Mouse (Mus musculus) heart, postnatal 0 days (tissue): Measurements from ENCODE around the gene Ubfd1. TPM values are rescaled to one million over a fixed set of nuclear protein-coding genes. Genes with fewer than 3 reads are reported as not detected.

Experiments
- ATAC-seq: fragments of 200-750 bp; cut with Nextera tagmentation; 2 replicates; pipeline ENCODE4 v1.8.0; 2017; ENCODE audit warnings: low read depth, moderate number of reproducible peaks, moderate library complexity; ENCODE audit not compliant: insufficient read depth
- DNase-seq: peaks from one replicate; pipeline ENCODE4 v3.0.0-alpha.2; 2016; ENCODE audit warnings: low spot score
- H3K27ac ChIP-seq: fragments of 300-500 bp; sonication (generic); 2 replicates; pipeline ENCODE4 v1.5.1; 2014; ENCODE audit warnings: low read depth, mild to moderate bottlenecking
- H3K27me3 ChIP-seq: fragments of 300-500 bp; sonication (generic); 2 replicates; pipeline ENCODE4 v1.6.1; 2014; ENCODE audit warnings: low read length, mixed read lengths; ENCODE audit not compliant: control insufficient read depth, insufficient read depth
- H3K36me3 ChIP-seq: fragments of 300-500 bp; sonication (generic); replicated peaks from 2 replicates; pipeline ENCODE4 v1.6.1; 2014; ENCODE audit warnings: low read length, mixed read lengths; ENCODE audit not compliant: control insufficient read depth, insufficient read depth
- H3K4me1 ChIP-seq: fragments of 300-500 bp; sonication (generic); 2 replicates; pipeline ENCODE4 v1.6.1; 2014; ENCODE audit warnings: antibody characterized with exemption; ENCODE audit not compliant: control insufficient read depth, insufficient read depth
- H3K4me2 ChIP-seq: fragments of 300-500 bp; sonication (generic); 2 replicates; pipeline ENCODE4 v1.6.1; 2014; ENCODE audit warnings: low read depth, mild to moderate bottlenecking, low read length, moderate library complexity
- H3K4me3 ChIP-seq: fragments of 300-500 bp; sonication (generic); 2 replicates; pipeline ENCODE4 v1.5.1; 2014; ENCODE audit warnings: low read depth, low read length
- H3K9ac ChIP-seq: fragments of 300-500 bp; sonication (generic); replicated peaks from 2 replicates; pipeline ENCODE4 v1.6.1; 2014; ENCODE audit warnings: low read depth, low read length, mixed read lengths
- H3K9me3 ChIP-seq: fragments of 300-500 bp; sonication (generic); replicated peaks from 2 replicates; pipeline ENCODE4 v1.6.1; 2016; ENCODE audit warnings: low read length; ENCODE audit not compliant: control insufficient read depth
- CTCF ChIP-seq: IDR thresholded peaks from 2 replicates; pipeline ENCODE4 v1.5.1; 2016; ENCODE audit warnings: antibody characterized with exemption, control low read depth, low read depth
- EP300 ChIP-seq: IDR thresholded peaks from 2 replicates; pipeline ENCODE4 v1.6.1; 2016; ENCODE audit warnings: antibody characterized with exemption, low read depth
- WGBS: fragments of 180-500 bp; shearing (Covaris S2); extraction: QIAGEN DNeasy Blood & Tissue Kit; methylation state at CpG from one replicate; pipeline ENCODE4 v1.1.7; 2014; 5-methylcytosine and 5-hydroxymethylcytosine counted together
- polyA plus RNA-seq: library from polyadenylated mRNA; unstranded; fragments of >200 nt; fragmentation: Nextera tagmentation; extraction: Ambion mirVana; gene quantifications from 2 replicates; pipeline ENCODE4 v1.2.1, GENCODE M21; 2015
- total RNA-seq: library from RNA; depleted of rRNA; stranded (reverse); fragments of >200 nt; gene quantifications from 2 replicates; pipeline ENCODE4 v1.2.3, GENCODE M21; 2014; ENCODE audit warnings: low replicate concordance

The Ubfd1 gene
- total and polyA plus RNA-seq, 2 experiments from 2014 or later, result 22.6 to 65.5 TPM

DNA sequence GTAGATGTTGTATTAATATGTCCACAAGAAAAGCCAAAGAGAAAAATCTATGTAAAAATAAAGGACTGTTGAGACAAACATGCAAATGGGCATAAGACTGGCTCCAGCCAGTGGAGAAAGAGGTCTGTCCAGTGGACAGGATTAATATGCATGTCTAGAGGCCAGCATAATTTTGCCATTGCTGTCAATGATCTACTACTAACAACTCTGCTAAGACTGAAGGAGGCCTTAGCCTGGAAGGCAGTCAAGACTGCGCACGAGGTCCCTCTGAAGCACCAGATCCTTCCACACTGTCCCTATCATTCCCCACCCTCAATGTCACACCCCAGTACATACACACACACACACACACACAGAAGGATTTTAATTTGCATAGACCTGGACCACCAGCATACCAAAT, 44.8 kb upstream of the Ubfd1 start:
- Histone ChIP-seq H3K4me1 (peaks cover 16% of the 10 kb centered on the region), H3K4me2 (no peak overlapping the region), H3K27me3 (no peaks in the 10 kb centered on the region), H3K27ac (no peak overlapping the region), H3K36me3 (no peaks in the 10 kb centered on the region), H3K9ac (no peak overlapping the region), H3K4me3 (no peak overlapping the region), H3K9me3 (no peaks in the 10 kb centered on the region)
- no peak for DNase-seq
- no peak for ATAC-seq
- TF ChIP-seq CTCF (no peak), EP300 (no peak)
- 96% methylated on average over 2 of the region's 2 CpGs for WGBS

DNA sequence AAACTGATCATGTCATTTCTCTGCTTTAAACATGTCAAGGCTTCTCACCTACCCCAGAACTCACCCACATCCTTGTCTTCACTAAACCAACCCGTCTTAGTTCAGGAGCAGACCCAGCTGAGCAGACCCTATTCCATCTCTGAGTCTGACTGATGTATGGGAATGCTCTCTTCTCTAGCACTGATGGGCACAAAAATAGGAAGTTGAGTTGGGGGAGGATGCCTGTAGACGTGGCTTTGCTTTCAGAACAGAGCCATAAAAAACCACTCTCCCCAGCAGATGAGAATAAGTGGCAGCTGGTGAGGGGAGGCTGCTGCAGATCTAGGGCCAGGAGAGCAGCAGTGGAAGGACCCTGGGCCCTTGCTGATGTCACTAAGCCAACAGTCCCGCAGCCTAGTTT, 33.6 kb upstream of the Ubfd1 start:
- H3K4me2 ChIP-seq, result no peak overlapping the region
- 57% methylated on average over 3 of the region's 3 CpGs for WGBS
- no peak for ATAC-seq
- no peaks in the 10 kb centered on the region for H3K27me3 ChIP-seq
- no peak overlapping the region for H3K27ac ChIP-seq
- peaks cover 13% of the 10 kb centered on the region for H3K36me3 ChIP-seq
- H3K4me1 ChIP-seq, result no peaks in the 10 kb centered on the region
- no peak overlapping the region for H3K9ac ChIP-seq
- DNase-seq, result no peak
- TF ChIP-seq EP300 (no peak), CTCF (no peak)
- no peak overlapping the region for H3K4me3 ChIP-seq
- no peaks in the 10 kb centered on the region for H3K9me3 ChIP-seq

DNA sequence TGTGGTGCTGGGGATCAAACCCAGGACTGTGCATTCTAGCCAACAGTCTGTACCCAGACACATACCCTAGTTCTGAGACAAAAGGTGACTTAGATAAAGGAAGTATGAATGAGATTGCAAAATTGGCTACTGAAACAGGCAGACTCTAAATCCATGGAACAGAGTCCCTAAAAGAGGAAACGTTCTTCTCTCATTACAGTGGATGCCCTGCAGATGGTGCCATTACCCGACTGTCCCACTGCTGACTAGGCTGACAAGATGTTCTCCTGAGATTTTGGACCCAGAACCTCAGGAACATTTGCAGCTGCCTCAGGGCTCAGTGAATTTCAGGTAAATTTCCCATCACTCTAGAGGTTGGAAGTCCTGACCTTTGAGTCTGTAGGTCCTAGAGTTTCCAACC, 32.6 kb upstream of the Ubfd1 start:
- peak; percentile 63 for DNase-seq
- Histone ChIP-seq H3K4me2 (no peak overlapping the region), H3K27ac (no peak overlapping the region), H3K9me3 (no peaks in the 10 kb centered on the region), H3K27me3 (no peaks in the 10 kb centered on the region), H3K36me3 (peaks cover 22% of the 10 kb centered on the region), H3K4me1 (no peaks in the 10 kb centered on the region), H3K4me3 (no peak overlapping the region), H3K9ac (no peak overlapping the region)
- no peak for TF ChIP-seq EP300
- TF ChIP-seq CTCF, result peak; percentile 78
- peak; percentile 68; the same call in 1 of the 2 replicates for ATAC-seq
- WGBS, result 14% methylated on average over 2 of the region's 2 CpGs

DNA sequence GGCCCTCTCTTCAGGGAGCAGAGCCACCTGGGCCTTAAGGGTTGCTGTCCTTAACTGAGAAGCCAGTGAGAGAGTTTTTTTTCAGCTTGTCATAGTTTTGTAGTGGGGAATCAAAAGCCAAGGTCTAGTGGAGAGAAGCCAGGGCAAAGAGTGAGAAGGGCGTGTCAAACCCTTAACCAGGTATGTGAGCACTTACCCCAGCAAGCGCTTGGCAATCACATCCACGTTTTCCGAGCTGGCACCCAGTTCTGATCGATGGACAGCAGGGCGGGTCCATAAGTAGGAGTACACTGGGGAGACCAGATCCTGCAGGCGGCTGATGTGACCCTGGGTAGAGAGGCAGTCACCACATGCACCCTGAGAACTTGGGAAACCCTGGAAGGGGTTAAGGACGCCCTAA, 22.9 kb upstream of the Ubfd1 start:
- H3K27ac ChIP-seq, result peak overlapping the region; percentile 97
- no peak for DNase-seq
- H3K4me3 ChIP-seq, result no peak overlapping the region
- ATAC-seq, result no peak
- 62% methylated on average over 8 of the region's 8 CpGs for WGBS
- peak overlapping the region; percentile 20; the same call in 1 of the 2 replicates for H3K4me2 ChIP-seq
- H3K9ac ChIP-seq, result 0 out of 2 replicates have a peak overlapping the region, but pooled peaks have one; percentile 3
- TF ChIP-seq CTCF, result no peak
- TF ChIP-seq EP300, result no peak
- H3K9me3 ChIP-seq, result no peaks in the 10 kb centered on the region
- peaks cover 34% of the 10 kb centered on the region for H3K4me1 ChIP-seq
- no peaks in the 10 kb centered on the region for H3K27me3 ChIP-seq
- H3K36me3 ChIP-seq, result peaks cover 30% of the 10 kb centered on the region

DNA sequence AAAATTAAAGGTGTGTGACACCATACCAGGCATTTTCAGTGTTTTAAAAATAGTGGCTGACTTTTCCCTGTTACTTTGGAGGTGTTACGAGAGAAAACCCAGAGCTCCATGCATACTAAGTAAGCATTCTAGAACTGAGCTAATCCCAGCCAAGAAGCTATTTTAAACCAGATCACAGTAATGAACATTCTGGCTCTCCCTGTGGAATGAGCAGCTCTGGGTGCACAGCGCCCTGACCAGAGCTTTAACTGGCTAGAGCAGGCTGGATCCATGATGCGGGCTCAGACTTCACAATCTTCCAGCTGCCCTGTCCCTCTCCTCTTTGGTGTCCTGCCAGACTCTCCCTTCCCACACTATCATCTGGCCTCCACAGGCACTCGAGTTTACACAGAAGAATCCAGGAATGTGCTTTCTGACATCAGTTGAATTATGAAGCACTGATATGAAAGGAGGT, 21.8 kb upstream of the Ubfd1 start:
- peak overlapping the region; percentile 53; the same call in 1 of the 2 replicates for H3K4me2 ChIP-seq
- peak overlapping the region; percentile 38; the same call in 1 of the 2 replicates for H3K4me3 ChIP-seq
- peaks cover 35% of the 10 kb centered on the region for H3K4me1 ChIP-seq

DNA sequence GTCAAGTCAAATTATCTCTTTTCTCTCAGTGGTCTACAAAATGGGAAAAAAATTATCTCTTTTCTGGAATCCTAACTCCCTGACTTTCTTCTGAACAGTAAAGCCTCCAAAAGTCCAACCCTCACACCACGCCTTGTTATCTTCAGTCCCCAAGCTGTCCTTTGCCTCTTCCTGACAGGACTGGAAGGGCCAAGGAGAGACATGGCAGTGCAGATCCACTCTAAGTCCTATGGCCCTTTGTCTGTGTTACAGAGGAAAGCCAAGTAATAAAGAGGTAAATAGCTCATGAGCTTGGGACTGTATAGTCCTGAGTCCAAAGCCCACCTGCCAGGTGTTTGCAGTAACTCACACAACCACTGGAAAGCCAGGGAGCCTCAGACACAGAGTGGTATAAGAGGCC, 21.3 kb upstream of the Ubfd1 start:
- peak overlapping the region; percentile 97 for H3K27ac ChIP-seq
- peak overlapping the region; percentile 38 for H3K4me3 ChIP-seq
- H3K36me3 ChIP-seq, result peaks cover 16% of the 10 kb centered on the region
- H3K4me2 ChIP-seq, result peak overlapping the region; percentile 53
- ATAC-seq (no peak), DNase-seq (peak; percentile 39)
- H3K27me3 ChIP-seq, result no peaks in the 10 kb centered on the region
- TF ChIP-seq EP300 (no peak), CTCF (no peak)
- peak overlapping the region; percentile 52 for H3K9ac ChIP-seq
- 25% methylated on average over 1 of the region's 1 CpGs for whole genome bisulfite sequencing
- H3K9me3 ChIP-seq, result no peaks in the 10 kb centered on the region
- H3K4me1 ChIP-seq, result peaks cover 35% of the 10 kb centered on the region

More for the DNA sequence above, 21.8 kb upstream of the Ubfd1 start:
- TF ChIP-seq CTCF, result no peak
- TF ChIP-seq EP300, result peak; percentile 90
- DNase-seq, result peak; percentile 95
- H3K27ac ChIP-seq, result peak overlapping the region; percentile 97
- WGBS, result 13% methylated on average over 4 of the region's 4 CpGs
- ATAC-seq, result peak; percentile 91
- no peaks in the 10 kb centered on the region for H3K9me3 ChIP-seq
- no peak overlapping the region for H3K9ac ChIP-seq
- H3K27me3 ChIP-seq, result no peaks in the 10 kb centered on the region
- H3K36me3 ChIP-seq, result peaks cover 19% of the 10 kb centered on the region
